Mouse (Mus musculus): Measurements from ENCODE around the gene Eps8.

The Eps8 gene

GRCm38 (mm10) chr6:137664936-137665335 is 10.3 kb upstream of the Eps8 start:
- 0 out of 2 replicates have a peak, but pooled peaks have one; percentile 10 for ATAC-seq (ENCODE audit: low TSS enrichment)

- peak; percentile 91 for ATAC-seq (ENCODE audit: low TSS enrichment)
Measured at GRCm38 (mm10) chr6:137661583-137662365, 7.1 kb upstream of the Eps8 start.

DNA sequence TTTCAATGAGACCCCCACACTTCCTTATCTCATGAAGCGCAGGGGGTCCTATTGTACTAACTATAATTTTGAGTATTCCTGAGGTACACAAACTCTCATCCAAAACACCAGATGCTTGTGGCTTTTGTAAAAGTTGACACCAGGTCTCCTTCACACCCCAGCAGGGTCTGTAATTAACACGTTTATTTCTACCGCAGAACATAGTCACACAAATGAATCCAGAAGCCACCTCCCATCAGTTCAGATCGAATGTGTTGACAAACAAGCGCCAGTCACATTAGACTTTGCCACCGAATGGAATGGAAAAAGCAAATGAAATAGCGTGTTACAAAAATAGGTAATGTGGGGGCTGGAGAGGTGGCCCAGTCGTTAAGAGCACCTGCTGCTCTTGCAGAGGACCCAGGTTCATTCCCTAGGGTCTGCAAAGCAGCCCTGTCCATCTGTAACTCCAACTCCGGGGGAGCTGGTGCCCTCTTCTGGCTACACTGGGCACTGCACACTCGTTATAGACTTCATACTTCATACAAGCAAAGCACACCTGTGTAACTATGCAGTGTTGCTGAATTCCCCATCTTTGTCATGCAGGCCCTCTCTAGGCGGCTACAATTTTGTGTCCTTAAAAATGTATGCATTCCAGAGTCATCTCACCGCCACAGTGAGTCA is 3.9 kb upstream of the Eps8 start:
- no peak for ATAC-seq (ENCODE audit: low TSS enrichment)

DNA sequence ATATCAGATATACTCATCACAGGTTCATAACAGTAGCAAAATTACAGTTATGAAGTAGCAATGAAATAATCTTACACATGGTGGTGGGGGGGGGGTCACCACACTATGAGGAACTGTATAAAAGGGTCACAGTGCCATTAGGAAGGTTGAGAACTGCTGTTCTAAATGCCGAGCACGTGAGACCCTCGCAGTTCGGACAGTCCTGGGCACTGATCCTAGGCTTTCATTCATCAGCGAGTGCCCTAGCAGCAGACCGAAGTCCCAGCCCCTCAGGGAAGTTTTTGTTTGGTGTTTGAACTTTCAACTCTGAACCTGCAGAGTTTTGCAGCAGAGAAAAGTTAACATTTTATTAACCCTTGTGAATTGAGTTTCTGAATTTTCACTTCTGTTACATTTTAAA is 2.5 kb upstream of the Eps8 start:
- ATAC-seq (ENCODE audit: low TSS enrichment), result no peak

DNA sequence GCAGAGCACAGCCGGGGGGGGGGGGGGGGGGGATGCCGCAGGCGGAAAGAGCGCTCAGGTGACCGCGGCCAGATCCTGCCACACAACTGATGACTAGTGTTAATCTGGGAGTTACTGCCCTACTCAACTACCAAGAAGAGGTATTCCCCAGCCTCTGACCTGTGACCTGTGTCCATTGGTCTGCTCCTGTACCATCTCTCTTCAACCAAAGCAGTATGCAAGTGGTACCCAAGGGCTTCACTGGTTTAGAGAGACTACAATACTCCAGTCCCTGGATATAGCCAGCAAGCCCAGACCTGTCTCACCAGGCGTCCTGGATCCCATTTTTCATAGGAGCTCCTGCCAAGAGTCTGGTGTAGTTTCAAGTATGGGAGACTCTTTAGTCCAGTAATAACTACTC is 5.1 kb downstream of the Eps8 start:
- ATAC-seq (ENCODE audit: low TSS enrichment), result no peak; the same call in 1 of the 2 replicates

- ATAC-seq (ENCODE audit: low TSS enrichment), result peak; percentile 88
Measured at GRCm38 (mm10) chr6:137649068-137649480, 5.6 kb downstream of the Eps8 start.

- ATAC-seq (ENCODE audit: low TSS enrichment), result peak; percentile 38
Measured at GRCm38 (mm10) chr6:137648110-137649067, 6.3 kb downstream of the Eps8 start.

- ATAC-seq (ENCODE audit: low TSS enrichment), result peak; percentile 53
Measured at GRCm38 (mm10) chr6:137647646-137648045, 7.0 kb downstream of the Eps8 start.

GRCm38 (mm10) chr6:137646726-137647125 is 8.0 kb downstream of the Eps8 start:
- no peak for ATAC-seq (ENCODE audit: low TSS enrichment)

DNA sequence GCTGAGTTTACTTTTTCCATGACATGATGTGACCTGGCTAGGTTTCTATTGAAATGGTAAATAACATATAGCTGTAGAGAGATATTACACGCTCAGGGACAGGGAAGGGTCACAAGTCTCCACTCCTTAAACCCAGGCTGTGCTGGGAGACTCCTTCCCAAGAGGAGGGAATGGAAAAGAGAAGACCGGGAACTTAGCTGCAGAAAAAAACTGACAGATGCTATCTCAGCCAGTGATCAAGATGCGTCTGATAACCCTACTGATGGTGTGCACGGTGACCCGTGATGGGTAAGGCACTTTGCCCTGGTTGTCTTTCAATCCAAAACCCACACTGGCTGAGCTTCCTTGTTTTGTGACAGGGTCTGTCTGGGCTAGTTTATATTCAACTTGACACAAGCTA is 9.8 kb downstream of the Eps8 start:
- no peak for ATAC-seq (ENCODE audit: low TSS enrichment)

- no peak for ATAC-seq (ENCODE audit: low TSS enrichment)
Measured at GRCm38 (mm10) chr6:137643814-137644213, 10.9 kb downstream of the Eps8 start.

- ATAC-seq (ENCODE audit: low TSS enrichment), result no peak
Measured at GRCm38 (mm10) chr6:137641642-137642041, 13.0 kb downstream of the Eps8 start.

GRCm38 (mm10) chr6:137638834-137639567 is 15.7 kb downstream of the Eps8 start:
- no peak for ATAC-seq (ENCODE audit: low TSS enrichment)

- ATAC-seq (ENCODE audit: low TSS enrichment), result no peak
Measured at GRCm38 (mm10) chr6:137637443-137637842, 17.2 kb downstream of the Eps8 start.

GRCm38 (mm10) chr6:137636131-137636530 is 18.5 kb downstream of the Eps8 start:
- ATAC-seq (ENCODE audit: low TSS enrichment), result no peak

DNA sequence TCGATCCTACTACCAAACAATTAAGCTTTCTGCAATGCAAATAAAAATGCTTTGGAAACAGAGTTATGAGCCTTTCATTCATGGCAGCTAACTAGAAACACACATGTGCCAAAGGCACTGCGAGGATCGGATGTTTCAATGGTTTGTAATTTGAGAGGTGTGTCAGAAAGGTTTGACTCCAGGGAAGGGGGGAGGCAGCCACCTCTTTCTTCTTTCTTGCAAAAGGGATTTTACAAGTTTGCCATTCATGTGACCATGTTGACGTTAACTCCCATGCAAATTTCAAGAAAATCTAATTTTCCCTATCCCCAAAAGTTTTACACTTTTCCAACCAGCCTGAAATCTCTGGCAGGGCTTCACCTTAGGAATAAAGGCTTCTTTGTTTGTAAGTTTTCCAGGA is 21.1 kb downstream of the Eps8 start:
- no peak for ATAC-seq (ENCODE audit: low TSS enrichment)

- no peak for ATAC-seq (ENCODE audit: low TSS enrichment)
Measured at GRCm38 (mm10) chr6:137633121-137633520, 21.6 kb downstream of the Eps8 start.

- no peak for ATAC-seq (ENCODE audit: low TSS enrichment)
Measured at GRCm38 (mm10) chr6:137630387-137630786, 24.3 kb downstream of the Eps8 start.

- ATAC-seq (ENCODE audit: low TSS enrichment), result no peak
Measured at GRCm38 (mm10) chr6:137629603-137630231, 25.0 kb downstream of the Eps8 start.

DNA sequence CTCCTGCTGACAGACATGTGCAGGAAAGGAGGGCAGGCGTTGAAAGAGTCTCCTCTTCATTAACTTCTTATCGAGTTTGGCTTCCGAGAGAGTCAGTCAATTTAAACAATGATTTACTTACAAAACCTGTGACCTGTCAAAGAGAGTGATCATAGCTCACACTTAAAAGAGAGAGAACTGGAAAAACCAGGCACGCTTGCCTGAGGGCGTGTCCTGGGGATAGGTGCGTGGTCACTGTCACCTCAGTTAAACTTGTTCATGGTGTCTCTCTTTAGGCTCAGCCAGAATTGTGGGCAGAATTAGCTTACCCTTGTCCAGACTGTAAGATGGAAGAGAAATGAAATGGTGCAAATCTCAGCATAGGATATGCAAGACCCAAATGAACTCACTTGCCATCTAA is 26.0 kb downstream of the Eps8 start:
- no peak for ATAC-seq (ENCODE audit: low TSS enrichment)

DNA sequence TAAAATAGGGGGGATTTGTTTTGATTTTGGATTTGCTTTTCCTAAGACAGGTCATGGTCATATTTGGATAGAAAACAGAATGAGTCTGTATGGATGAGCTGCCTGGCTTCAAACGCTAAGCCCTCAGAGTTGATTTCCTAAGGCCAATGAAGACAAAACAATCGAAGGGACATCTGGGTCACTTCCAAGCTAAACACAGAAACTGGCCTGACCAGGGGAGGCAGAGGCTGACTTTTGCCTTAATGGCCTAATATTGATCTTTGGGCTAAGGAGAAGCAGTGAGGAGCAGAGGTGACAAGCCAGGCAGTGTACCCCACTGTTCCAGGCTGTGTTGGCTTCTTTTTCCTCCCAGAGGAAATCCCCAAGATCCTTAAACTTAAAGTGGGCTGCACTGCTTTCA is 33.7 kb downstream of the Eps8 start:
- no peak for ATAC-seq (ENCODE audit: low TSS enrichment)

Data from frontal cortex, adult (tissue).